Mouse (Mus musculus) heart, postnatal 0 days (tissue): ENCODE results near the gene Igsf3. TPM values are rescaled to one million over a fixed set of nuclear protein-coding genes. Genes with fewer than 3 reads are reported as not detected.

Source experiments
- ATAC-seq: fragments of 200-750 bp; cut with Nextera tagmentation; 2 replicates; pipeline ENCODE4 v1.8.0; 2017; ENCODE audit warnings: low read depth, moderate number of reproducible peaks, moderate library complexity; ENCODE audit not compliant: insufficient read depth
- DNase-seq: peaks from one replicate; pipeline ENCODE4 v3.0.0-alpha.2; 2016; ENCODE audit warnings: low spot score
- H3K27ac ChIP-seq: fragments of 300-500 bp; sonication (generic); 2 replicates; pipeline ENCODE4 v1.5.1; 2014; ENCODE audit warnings: low read depth, mild to moderate bottlenecking
- H3K27me3 ChIP-seq: fragments of 300-500 bp; sonication (generic); 2 replicates; pipeline ENCODE4 v1.6.1; 2014; ENCODE audit warnings: low read length, mixed read lengths; ENCODE audit not compliant: control insufficient read depth, insufficient read depth
- H3K36me3 ChIP-seq: fragments of 300-500 bp; sonication (generic); replicated peaks from 2 replicates; pipeline ENCODE4 v1.6.1; 2014; ENCODE audit warnings: low read length, mixed read lengths; ENCODE audit not compliant: control insufficient read depth, insufficient read depth
- H3K4me1 ChIP-seq: fragments of 300-500 bp; sonication (generic); 2 replicates; pipeline ENCODE4 v1.6.1; 2014; ENCODE audit warnings: antibody characterized with exemption; ENCODE audit not compliant: control insufficient read depth, insufficient read depth
- H3K4me2 ChIP-seq: fragments of 300-500 bp; sonication (generic); 2 replicates; pipeline ENCODE4 v1.6.1; 2014; ENCODE audit warnings: low read depth, mild to moderate bottlenecking, low read length, moderate library complexity
- H3K4me3 ChIP-seq: fragments of 300-500 bp; sonication (generic); 2 replicates; pipeline ENCODE4 v1.5.1; 2014; ENCODE audit warnings: low read depth, low read length
- H3K9ac ChIP-seq: fragments of 300-500 bp; sonication (generic); replicated peaks from 2 replicates; pipeline ENCODE4 v1.6.1; 2014; ENCODE audit warnings: low read depth, low read length, mixed read lengths
- H3K9me3 ChIP-seq: fragments of 300-500 bp; sonication (generic); replicated peaks from 2 replicates; pipeline ENCODE4 v1.6.1; 2016; ENCODE audit warnings: low read length; ENCODE audit not compliant: control insufficient read depth
- CTCF ChIP-seq: IDR thresholded peaks from 2 replicates; pipeline ENCODE4 v1.5.1; 2016; ENCODE audit warnings: antibody characterized with exemption, control low read depth, low read depth
- EP300 ChIP-seq: IDR thresholded peaks from 2 replicates; pipeline ENCODE4 v1.6.1; 2016; ENCODE audit warnings: antibody characterized with exemption, low read depth
- WGBS: fragments of 180-500 bp; shearing (Covaris S2); extraction: QIAGEN DNeasy Blood & Tissue Kit; methylation state at CpG from one replicate; pipeline ENCODE4 v1.1.7; 2014; 5-methylcytosine and 5-hydroxymethylcytosine counted together
- polyA plus RNA-seq: library from polyadenylated mRNA; unstranded; fragments of >200 nt; fragmentation: Nextera tagmentation; extraction: Ambion mirVana; gene quantifications from 2 replicates; pipeline ENCODE4 v1.2.1, GENCODE M21; 2015
- total RNA-seq: library from RNA; depleted of rRNA; stranded (reverse); fragments of >200 nt; gene quantifications from 2 replicates; pipeline ENCODE4 v1.2.3, GENCODE M21; 2014; ENCODE audit warnings: low replicate concordance

Igsf3 gene
- total and polyA plus RNA-seq, 2 experiments from 2014 or later, result 18.0 to 23.9 TPM

DNA sequence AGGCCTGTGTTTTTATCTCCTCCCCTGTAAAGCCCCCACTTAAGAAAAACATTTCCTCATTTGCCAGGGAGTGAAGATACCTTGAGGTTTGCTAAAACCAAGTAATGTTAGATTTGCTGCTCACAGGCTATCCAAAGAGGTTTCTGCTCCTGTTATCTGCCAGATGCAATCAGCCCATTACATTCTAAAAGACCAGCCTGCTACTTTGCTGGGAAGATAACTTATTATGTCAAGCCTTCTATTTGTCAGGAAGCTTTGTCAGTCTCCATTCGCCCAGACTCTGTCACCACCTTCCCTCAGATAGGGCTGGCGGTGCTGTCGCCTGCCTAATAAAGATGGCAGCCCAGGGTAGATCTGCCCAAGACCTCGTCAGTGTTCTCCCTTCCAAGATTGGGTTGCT, 59.6 kb downstream of the Igsf3 start:
- Histone ChIP-seq H3K9me3 (no peaks in the 10 kb centered on the region), H3K4me3 (no peak overlapping the region), H3K4me1 (peaks cover 35% of the 10 kb centered on the region), H3K27ac (no peak overlapping the region), H3K4me2 (no peak overlapping the region), H3K36me3 (peaks cover 32% of the 10 kb centered on the region), H3K9ac (no peak overlapping the region), H3K27me3 (no peaks in the 10 kb centered on the region)
- TF ChIP-seq CTCF, result no peak
- no peak for TF ChIP-seq EP300
- DNase-seq, result no peak
- ATAC-seq, result no peak
- 39% methylated on average over 4 of the region's 4 CpGs for WGBS

DNA sequence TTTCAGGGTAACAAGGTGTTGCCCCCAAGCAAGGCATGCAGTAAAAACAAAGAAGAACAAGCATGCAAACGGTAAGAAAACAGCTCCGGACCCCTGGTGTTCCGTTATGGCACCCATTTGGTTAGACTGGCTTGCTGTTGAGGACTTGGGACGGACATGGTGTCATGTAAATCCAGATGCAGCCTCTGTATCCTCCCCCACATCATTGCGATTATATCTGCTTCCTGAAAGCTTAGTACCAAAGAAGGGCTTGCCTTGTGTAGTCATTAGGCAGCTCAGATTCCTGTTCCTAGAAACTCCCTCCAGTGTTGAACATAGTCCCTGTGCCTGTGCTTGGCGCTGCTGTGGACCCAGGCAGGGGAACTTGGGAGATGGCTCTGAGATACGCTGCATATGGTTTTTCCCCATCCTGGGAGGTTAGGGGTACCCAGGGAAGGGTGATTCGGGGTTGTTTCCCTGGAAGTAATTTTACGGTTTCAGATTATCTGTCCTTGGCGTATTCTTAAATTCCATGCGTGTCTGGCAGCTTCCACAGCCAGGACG, 60.2 kb downstream of the Igsf3 start:
- Histone ChIP-seq H3K4me3 (no peak overlapping the region), H3K9me3 (no peaks in the 10 kb centered on the region), H3K27me3 (no peaks in the 10 kb centered on the region), H3K9ac (no peak overlapping the region), H3K36me3 (peaks cover 32% of the 10 kb centered on the region), H3K4me1 (peaks cover 35% of the 10 kb centered on the region), H3K4me2 (no peak overlapping the region), H3K27ac (no peak overlapping the region)
- DNase-seq (no peak), ATAC-seq (no peak)
- TF ChIP-seq EP300 (no peak), CTCF (no peak)
- WGBS, result 61% methylated on average over 12 of the region's 12 CpGs

GRCm38 (mm10) chr3:101443265-101443881, 66.5 kb downstream of the Igsf3 start:
- DNase-seq, result no peak
- Histone ChIP-seq H3K4me3 (no peak overlapping the region), H3K27me3 (no peaks in the 10 kb centered on the region), H3K4me1 (no peaks in the 10 kb centered on the region), H3K36me3 (peaks cover 20% of the 10 kb centered on the region), H3K4me2 (no peak overlapping the region), H3K27ac (no peak overlapping the region), H3K9me3 (no peaks in the 10 kb centered on the region), H3K9ac (no peak overlapping the region)
- no peak for ATAC-seq
- TF ChIP-seq CTCF, result peak; percentile 33
- no peak for TF ChIP-seq EP300
- 77% methylated on average over 11 of the region's 11 CpGs for WGBS

- no peak for ATAC-seq
- 87% methylated on average over 8 of the region's 8 CpGs for WGBS
Measured at GRCm38 (mm10) chr3:101444437-101444836, 67.6 kb downstream of the Igsf3 start.

DNA sequence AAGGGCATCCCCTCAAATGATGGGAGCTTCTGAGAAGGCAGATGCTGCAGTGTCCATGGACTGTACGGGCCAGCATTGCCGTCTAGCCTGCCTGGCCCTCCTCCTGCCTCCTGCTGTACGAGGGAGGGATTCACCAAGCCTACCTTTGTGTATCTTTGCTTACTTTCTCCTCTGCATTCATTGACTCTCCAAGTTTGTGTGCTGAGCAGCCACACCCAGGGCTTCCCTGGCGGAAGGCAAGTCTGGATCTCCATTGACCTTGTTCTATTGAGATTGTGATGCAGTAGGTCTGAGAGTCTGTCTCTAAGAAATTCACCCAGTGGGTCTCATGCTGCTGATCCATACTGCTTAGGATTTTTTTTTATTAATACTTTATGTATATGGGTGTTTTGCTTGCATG, 70.4 kb downstream of the Igsf3 start:
- Histone ChIP-seq H3K9ac (no peak overlapping the region), H3K4me1 (no peaks in the 10 kb centered on the region), H3K4me3 (no peak overlapping the region), H3K27me3 (no peaks in the 10 kb centered on the region), H3K36me3 (peaks cover 8% of the 10 kb centered on the region), H3K4me2 (no peak overlapping the region), H3K27ac (no peak overlapping the region), H3K9me3 (no peaks in the 10 kb centered on the region)
- no peak for ATAC-seq
- 89% methylated on average over 4 of the region's 4 CpGs for WGBS
- TF ChIP-seq EP300, result no peak
- TF ChIP-seq CTCF, result no peak
- DNase-seq, result no peak

More at GRCm38 (mm10) chr3:101444437-101444836, 67.6 kb downstream of the Igsf3 start:
- no peaks in the 10 kb centered on the region for H3K27me3 ChIP-seq
- H3K36me3 ChIP-seq, result peaks cover 9% of the 10 kb centered on the region
- no peak overlapping the region for H3K9ac ChIP-seq
- no peak overlapping the region for H3K4me3 ChIP-seq
- no peaks in the 10 kb centered on the region for H3K4me1 ChIP-seq
- H3K9me3 ChIP-seq, result no peaks in the 10 kb centered on the region
- no peak for DNase-seq
- H3K27ac ChIP-seq, result no peak overlapping the region
- no peak for TF ChIP-seq CTCF
- no peak for TF ChIP-seq EP300
- no peak overlapping the region for H3K4me2 ChIP-seq

DNA sequence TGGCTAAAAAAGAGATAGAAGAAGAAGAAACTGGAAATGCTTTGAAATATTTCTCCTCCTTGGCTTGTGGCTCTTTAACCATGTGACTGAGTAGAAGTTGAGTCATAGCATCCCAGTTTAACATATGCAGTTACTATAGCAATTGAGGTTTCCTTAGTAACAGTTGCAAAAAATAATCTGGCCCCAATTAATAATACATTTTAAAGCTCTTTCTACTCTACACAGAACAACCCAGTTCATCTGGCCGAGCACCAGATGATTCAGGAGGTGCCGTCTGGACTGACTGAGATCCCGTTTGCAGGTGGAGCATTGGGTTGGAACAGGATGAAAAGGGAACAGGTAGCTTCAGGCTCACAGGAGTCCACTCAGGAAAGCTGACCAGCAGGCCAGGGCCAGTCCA, 71.9 kb downstream of the Igsf3 start:
- H3K27ac ChIP-seq, result no peak overlapping the region
- no peak overlapping the region for H3K4me2 ChIP-seq
- H3K9me3 ChIP-seq, result no peaks in the 10 kb centered on the region
- ATAC-seq, result no peak
- TF ChIP-seq CTCF (no peak), EP300 (no peak)
- H3K4me3 ChIP-seq, result no peak overlapping the region
- H3K27me3 ChIP-seq, result no peaks in the 10 kb centered on the region
- DNase-seq, result no peak
- H3K36me3 ChIP-seq, result peaks cover 23% of the 10 kb centered on the region
- no peak overlapping the region for H3K9ac ChIP-seq
- WGBS, result 91% methylated on average over 3 of the region's 3 CpGs
- H3K4me1 ChIP-seq, result no peaks in the 10 kb centered on the region
